Mouse (Mus musculus) spleen, postnatal 14 days (tissue): ENCODE results near the gene Fndc8.
A peak's percentile ranks its signal among the peaks of the same experiment; 100 is the strongest.

Experiments
- DNase-seq, 2 experiments: peaks; one replicate each; pipeline ENCODE4 v3.0.0; 2021 to 2022; ENCODE audit warnings: low spot score in 2 of 2

Fndc8 gene

DNA sequence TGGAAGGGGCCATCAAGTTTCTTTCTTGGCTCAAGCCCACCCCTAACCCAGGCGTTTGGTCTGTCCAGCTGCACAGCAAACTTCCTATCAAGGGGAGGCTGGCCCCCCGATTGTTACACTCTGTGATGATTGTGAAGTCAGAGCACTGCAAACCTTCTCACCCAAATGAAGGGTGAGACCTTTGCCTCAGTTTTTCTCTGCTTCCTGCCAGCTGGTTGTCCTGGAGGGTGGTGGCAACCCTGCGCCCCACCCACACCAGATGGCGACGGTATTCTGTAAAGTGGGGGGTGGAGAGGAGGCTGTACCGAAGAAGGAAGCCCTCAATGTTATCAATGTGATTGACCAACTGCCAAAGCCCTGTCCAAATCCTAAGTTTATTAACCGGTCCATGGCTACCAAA, at the start of gene Fndc8:
TSS of gene Fndc8 (plus strand) at position 189 of the 400 bp plus-strand sequence.
- DNase-seq = no peak

DNA sequence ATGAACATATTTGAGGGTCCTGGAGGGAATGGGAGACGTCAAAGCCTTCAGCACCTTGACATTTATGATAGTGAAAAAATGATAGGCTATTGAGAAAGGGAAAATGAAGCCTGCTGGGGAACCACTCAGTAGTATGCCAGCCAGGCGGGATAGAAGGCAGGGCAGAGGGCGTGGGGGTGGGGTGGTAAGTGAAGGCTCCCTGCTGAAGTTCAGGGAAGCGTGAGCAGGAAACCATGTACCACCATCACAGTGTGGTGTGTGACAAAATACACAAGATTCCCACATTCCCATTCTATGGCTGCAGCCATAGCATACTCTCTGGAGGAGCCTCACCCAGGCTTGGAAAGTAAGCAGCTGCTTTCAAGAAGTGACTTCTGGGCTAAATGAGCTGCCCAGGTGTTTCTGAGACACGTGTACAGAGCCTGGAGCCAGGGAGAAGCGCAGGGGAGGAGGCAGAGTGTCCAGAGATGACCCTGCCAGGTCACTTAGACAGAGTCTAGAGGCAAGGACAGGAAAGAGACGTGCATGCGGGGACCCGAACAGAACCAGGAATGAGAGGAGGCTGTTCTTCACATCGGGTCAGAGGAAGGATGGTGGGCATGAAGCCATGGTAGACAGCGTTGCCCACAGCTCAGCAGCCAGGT, 47.0 kb upstream of the Fndc8 start:
- DNase-seq = no peak

GRCm38 (mm10) chr11:82845415-82846078, 46.4 kb upstream of the Fndc8 start:
- peak; percentile 62 to 70 for DNase-seq

DNA sequence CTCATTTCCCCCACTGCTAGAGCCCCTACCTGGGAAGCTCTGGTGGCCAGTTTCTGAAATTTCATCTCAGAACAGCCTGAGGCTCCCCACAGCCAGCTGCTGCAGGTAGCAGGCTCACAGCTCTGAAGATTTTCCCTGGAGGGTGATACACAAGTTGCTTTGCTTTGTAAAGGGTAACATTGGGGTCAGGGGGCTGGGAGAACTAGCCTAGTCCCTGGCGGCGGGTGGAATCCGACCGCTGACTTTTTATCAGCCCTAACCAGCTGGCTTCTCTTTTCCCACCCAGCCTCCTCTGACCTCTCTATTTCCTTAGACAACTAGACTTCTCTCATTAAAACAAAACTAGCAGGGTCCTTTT, 45.9 kb upstream of the Fndc8 start:
- DNase-seq = peak; percentile 24 to 50

GRCm38 (mm10) chr11:82846938-82847337, 45.0 kb upstream of the Fndc8 start:
- DNase-seq = no peak

DNA sequence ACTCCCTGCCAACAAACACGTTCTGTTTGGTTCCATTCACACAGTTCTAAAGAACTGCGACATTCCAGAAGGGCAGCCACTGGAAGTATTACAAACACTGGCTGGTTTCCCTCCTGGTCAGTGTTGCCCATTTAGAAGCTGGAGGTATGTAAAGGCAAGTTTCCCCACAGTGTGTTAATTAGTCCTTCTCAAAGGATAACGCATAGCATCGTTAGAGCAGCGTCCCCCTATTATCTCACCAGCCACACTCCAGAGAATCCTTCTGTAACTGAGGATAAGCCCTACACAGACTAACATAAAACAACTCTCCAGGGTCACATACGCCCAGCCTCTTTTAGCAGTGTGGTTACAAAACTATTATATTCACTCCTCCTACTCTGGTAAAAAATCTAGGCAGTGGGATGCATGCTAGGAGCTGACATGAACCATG, 44.3 kb upstream of the Fndc8 start:
- DNase-seq = peak in 1 of 2 experiments; percentile 39

GRCm38 (mm10) chr11:82850259-82850658, 41.7 kb upstream of the Fndc8 start:
- DNase-seq = no peak

- DNase-seq = no peak
Measured at GRCm38 (mm10) chr11:82852115-82852514, 39.8 kb upstream of the Fndc8 start.

- DNase-seq = no peak
Measured at GRCm38 (mm10) chr11:82852540-82852939, 39.4 kb upstream of the Fndc8 start.

DNA sequence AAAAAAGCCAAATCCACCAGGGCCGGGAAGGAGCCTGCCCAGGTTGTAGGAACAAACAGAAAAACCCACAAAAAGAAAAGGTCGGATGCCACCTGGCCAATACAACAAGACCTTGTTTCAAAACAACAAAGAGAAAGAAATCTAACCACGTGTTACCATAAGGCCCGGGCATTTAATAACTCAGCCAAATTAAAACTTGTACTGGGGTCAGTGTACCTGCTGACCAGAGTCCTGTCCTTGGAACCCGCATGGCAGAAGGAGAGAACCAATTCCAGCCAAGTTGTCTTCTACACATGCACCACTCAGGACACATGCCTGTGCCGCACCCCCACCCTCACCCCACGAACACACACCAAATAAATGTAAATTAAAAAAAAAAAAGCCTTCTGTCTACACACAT, 39.0 kb upstream of the Fndc8 start:
- DNase-seq = no peak

DNA sequence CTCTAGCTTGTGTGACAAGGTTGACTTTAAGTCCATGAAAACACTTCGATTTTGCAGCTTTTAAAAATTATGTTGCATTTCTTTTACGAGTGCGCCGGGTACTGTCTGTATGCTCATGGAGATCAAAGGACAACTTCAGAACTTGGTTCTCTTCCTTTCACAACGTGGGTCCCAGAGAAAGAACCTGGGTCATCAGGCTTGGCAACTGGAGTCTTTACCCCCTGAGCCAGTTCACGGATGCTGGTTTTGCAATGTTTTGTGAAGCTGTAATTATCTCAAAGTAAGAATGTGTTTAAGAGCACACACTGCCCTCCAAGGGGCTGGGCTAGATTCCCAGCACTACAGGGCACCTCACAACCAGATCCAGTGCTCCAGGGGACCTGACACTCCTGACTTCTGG, 37.8 kb upstream of the Fndc8 start:
- DNase-seq = no peak

DNA sequence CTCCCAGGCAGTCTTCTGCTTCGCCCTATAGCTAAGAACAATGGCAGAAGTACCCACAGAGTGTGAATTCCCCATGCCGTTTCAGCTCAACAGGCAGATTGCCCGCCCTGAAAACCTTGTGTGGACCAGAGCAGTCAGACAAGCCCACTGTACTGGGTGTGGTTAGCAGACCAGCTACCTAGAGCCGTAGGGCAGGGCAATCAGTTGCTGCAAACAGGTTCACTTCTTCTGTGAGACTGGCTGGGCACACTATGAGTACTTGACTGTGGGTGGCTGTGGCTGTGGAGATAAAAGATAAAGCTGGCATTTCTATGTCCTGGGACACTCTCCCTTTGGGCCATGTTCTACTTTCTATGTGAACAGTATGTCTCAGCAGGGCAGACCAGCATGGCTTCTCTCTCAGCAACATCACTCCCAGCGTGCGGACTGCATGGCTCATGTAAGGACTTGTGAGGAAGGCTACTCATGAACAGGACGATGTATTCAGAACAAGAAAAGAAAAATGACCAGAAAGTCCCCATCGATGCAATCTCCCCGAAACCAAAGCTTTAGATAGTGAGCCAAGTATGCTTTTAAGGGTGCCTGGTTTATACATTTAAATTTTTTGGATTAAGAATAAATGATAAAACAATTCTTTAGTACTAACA, 36.5 kb upstream of the Fndc8 start:
- DNase-seq = peak in 1 of 2 experiments; percentile 18

- no peak for DNase-seq
Measured at GRCm38 (mm10) chr11:82856032-82856431, 35.9 kb upstream of the Fndc8 start.

DNA sequence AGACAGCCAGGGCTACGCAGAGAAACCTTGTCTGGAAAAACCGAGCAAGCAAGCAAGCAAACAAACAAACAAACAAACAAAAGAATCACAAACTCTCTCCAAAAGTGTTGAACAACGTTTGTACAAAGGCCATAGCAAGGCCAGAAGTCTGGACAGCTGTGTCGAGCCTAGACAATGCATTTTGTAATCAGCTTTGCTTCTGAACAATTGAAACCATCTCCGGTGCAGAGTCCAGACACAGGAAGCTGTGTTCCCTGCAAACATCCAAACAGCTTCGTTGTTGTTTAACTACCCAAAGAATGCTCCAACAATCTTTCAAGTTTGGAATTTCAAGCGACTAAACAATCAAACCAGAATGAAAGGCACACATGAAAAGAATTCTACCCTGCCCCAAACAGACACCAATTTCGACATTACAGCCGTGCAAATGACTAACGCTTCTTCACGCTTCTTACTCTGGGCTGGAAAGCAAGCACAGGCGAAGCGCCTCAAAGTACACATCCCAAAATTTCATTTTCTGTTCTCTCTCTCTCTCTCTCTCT, 34.5 kb upstream of the Fndc8 start:
- DNase-seq = no peak

DNA sequence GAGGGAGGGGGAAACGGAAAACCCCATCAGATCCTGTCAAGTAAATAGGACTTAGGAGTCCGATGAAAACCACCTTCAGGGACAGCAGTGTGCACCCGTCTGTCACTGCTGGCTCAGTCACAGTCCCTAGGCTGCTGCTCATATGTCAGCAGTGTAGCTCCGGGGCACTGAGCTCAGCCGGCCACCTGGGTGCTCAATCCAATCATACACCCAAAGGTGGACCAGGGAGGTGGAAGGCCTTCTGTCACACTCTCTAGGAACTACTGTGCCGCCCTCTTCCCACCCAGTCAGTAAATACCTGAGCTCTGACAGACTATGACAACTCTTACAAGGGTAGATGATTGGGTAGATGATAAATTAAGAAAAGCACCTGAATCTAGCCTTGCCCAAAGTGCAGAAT, 31.2 kb upstream of the Fndc8 start:
- no peak for DNase-seq

- no peak for DNase-seq
Measured at GRCm38 (mm10) chr11:82861558-82861957, 30.4 kb upstream of the Fndc8 start.

GRCm38 (mm10) chr11:82862638-82863037, 29.3 kb upstream of the Fndc8 start:
- no peak for DNase-seq

DNA sequence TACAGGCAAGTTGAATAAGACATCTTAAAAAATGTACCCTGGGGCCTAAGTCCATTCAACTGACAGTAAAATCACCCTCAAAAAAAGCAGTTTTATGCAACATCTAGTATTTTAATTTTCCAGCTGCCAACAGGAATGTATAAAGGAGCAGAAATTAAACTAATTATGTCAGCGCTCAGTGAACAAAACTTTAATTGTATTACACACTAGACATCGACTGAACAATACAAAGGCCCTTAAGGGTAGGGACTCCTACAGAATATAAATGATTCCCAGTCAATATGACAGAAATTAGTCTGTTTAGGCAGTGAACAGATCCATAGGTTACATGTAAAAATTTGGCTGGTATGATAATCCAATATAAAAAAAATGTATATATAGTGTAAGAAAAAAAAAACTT, 28.9 kb upstream of the Fndc8 start:
- DNase-seq = no peak

- DNase-seq = no peak
Measured at GRCm38 (mm10) chr11:82863488-82863931, 28.4 kb upstream of the Fndc8 start.

GRCm38 (mm10) chr11:82865957-82866356, 26.0 kb upstream of the Fndc8 start:
- no peak for DNase-seq

DNA sequence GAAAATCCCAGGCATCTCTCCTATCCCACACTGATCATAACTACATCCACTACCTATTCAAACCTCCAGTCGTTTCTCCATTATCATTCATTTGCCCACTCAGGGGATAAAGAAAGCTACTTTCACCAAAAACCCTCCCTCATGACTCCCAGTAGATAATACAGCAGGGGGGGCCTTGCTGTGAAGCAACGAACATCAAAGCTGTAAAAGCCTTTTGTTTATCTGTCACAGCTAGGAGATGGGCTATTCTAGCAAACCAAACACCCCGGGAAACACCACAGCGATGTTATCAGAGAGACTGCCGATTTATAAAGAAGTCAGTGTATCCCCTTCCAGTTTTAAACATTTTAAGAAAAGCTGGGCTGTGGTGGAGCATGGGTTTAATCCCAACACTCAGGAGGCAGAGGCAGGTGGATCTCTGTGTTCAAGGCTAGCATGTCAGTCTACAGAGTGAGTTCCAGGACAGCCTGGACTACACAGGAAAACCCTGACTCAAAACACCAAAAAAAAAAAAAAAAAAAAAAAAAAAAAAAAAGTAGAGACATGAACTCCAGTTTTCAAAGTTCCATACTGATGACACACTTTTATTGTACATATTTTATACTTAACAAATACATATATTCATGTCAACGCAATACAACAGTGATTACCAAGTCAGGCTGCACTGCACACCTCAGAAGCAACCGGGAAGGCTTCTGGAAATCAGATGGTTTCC, 24.9 kb upstream of the Fndc8 start:
- DNase-seq = no peak

GRCm38 (mm10) chr11:82867956-82868355, 24.0 kb upstream of the Fndc8 start:
- no peak for DNase-seq
